Mouse (Mus musculus): ENCODE data around the gene Cnbd2.
"Not testable (repeated sequence)": the region's sequence is repeated elsewhere in the genome, so short reads cannot be mapped to it uniquely, and the experiment has no call there.

Gene Cnbd2

DNA sequence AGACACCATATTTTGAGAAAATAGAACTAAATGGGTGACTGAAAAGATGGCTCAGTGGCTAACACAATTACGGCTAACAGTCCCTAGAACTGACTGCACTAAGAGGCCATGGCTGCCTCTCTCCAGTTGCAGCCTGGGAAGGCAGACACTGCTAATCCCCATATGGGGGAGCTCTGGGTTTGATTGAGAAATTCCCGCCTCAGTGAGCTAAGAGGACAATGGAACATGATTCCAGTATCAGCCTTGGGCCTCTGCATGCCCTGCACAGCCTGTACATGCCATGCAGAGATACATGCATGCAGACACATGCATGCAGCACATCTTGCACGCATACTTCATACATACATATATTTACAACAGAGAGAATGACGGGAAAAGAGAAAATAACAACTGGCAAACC lies 69.3 kb downstream of the Cnbd2 start:
- in situ Hi-C loops (cut with MboI, MseI), result no loop called here

DNA sequence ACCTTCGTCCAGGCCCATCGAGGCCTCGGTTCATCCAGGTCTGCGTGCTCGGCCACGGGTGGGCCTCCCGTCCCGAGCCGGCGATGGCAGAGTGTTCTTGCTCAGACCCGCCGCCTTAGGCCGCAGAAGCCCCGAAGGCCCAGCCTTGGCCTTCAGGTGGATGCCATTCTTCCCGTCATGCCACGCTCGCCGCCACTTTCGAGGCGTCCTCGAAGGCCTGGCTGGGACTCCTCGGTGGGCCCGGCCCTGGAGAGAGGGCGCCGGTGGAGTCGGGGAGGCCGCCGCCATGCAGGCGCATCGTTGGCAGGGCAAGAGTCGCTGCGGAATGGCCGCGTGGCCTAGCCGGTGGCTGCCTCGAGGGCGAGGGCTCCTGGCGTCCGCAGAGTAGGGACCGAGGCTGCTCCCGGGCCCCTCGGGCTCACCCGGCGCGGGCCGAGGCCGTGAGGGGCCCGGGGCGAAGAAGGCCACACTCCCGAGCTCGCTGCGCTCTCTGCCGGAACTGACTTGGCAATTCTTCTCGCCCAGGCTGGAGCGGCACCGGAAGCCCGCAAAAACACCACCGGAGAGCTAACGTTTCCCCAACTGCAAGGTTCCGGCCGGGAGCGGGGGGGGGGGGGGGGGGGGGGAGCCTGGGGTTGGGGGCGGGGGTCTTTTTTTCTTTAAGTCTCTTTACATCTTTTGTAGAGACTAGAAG lies 80.5 kb downstream of the Cnbd2 start:
- in situ Hi-C loops (cut with MboI, MseI), result not testable (repeated sequence)

DNA sequence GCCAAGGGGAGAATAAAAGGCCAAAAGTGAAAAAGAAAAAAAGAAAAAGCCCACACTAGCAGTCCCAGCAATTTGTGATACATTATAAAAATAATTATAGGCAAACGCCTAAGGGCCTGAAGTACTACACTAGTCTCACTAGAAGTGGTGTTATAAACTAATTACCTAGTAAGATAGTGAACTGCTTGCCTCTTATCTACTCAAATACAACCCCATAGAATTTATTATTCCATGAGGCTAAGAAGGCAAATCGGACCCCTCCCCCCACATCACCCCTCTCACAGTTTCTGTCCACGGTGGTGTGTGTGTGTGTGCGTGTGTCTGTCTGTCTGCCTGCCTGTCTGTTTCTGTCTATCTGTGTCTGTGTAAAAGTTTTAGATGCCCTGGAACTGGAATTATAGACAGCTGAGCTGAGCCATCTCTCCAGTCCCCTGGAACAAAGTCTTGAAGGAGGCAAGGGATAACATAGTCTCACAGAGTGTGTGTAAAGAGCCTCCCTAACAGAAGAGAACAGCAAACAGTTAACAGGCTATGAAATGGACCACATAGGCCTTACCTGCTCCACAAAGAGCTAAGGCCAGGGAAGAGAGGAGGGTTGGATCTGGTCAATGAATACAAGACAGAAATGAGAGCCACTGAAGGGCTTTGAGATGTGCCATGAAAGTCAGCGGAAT lies 81.2 kb downstream of the Cnbd2 start:
- in situ Hi-C loops (cut with MboI, MseI), result no loop called here

DNA sequence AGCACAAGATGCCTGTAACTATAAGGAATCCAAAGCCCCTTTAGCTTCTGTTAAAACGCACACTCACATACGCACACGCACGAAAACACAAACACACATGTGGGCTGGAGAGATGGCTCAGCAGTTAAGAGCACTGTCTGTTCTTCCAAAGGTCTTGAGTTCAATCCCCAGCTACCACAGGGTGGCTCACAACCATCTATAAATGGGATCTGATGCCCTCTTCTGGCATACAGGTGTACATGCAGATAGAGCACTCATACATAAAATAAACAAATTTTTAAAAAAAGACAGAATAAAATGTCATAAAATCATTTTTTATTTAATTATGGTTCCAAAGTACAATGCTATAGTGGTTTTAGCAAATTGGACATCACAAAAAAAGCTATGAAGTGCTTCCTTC lies 82.2 kb downstream of the Cnbd2 start:
- in situ Hi-C loops (cut with MboI, MseI), result no loop called here

DNA sequence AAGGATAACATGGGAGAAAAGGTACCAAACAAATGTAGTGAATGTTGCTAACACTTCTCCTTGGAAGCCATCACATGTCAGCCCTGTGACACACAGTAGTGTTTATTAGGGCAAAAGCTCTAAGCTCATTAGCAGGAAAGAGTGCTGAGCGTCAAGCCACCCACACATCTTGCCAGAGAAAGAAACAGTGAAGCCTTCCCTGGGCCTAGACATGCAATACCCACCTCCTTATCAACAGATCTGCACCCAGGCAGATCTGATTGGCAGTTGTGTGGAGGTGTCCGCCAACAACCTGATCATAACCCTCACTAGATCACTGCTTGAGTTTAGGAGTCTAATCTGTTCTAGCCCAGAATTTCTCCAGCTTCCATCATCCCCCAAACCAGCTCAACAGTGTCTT lies 84.0 kb downstream of the Cnbd2 start:
- in situ Hi-C loops (cut with MboI, MseI), result no loop called here

DNA sequence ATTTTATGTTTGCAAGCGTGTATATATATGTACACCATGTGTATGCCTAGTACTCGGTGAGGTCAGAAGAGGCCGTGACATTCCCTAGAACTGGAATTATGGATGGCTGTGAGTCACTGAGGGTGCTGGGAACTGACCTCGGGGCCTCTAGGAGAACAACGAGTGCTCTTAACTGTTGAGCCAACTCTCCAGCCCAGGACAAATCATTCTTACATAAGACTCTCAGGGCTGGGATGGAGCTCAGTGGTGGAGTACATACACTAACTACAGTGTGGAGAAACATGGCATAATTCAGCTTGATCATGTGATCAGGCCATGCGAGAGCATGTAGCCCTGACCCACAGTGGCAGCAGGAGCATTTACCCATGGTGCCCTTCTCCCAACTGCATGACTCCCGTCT lies 85.9 kb downstream of the Cnbd2 start:
- in situ Hi-C loops (cut with MboI, MseI), result no loop called here

DNA sequence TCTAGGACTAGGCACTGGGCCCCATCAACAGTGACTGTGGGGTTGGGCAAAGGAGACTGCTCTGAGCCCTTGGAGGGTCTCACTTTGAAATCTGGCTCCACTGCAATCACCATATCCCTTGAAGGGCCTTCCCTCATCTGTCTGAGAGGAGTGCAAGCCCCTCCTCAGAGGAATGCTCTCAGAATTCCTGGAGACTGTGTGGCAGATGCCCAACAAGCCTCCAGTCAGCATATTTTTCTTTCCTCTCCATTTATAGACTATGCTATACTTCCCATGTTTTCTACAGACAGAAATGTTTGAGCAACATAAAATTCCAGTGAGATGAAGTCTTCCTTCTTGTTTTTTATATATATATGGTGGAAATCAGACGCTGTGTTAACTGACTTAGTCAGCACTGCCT lies 87.4 kb downstream of the Cnbd2 start:
- in situ Hi-C loops (cut with MboI, MseI), result no loop called here

DNA sequence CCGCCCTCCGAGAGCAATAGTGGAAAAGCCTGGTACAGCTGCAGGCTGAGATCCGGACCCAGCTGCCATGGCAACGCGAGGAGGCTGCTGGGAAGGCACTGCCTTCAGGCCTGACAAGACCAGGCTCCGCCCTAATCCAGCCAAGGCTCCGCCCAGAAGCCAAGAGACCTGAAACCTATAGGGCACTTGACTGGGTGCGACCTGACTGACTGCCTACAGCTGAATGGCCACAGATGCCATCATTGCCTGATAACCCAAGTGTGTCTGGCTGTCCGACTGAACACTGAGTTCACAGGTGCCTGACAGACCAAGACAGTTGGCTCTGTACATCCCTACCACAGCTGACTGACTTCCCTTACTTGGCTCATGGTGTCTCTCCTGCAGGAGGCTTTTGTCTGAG lies 89.2 kb downstream of the Cnbd2 start:
- in situ Hi-C loops (cut with MboI, MseI), result no loop called here

DNA sequence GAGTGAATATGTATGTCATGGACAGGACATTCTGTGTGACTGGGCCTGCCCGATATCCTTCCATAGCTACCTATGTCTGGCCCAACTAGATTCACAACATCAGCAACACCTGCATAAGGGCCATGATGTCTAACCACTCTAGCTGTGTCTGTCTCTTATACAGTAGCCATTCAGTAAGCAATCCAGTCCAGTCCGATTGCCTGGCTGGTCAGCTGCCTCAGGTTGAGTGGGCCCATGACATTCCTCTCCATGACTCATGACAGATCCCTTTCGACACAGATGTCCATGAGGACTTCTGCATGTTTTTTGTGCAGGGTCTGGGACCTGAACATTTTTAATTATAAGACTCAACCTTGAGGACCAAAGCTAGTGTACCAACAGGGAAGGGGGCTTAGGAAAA lies 89.9 kb downstream of the Cnbd2 start:
- in situ Hi-C loops (cut with MboI, MseI), result no loop called here

DNA sequence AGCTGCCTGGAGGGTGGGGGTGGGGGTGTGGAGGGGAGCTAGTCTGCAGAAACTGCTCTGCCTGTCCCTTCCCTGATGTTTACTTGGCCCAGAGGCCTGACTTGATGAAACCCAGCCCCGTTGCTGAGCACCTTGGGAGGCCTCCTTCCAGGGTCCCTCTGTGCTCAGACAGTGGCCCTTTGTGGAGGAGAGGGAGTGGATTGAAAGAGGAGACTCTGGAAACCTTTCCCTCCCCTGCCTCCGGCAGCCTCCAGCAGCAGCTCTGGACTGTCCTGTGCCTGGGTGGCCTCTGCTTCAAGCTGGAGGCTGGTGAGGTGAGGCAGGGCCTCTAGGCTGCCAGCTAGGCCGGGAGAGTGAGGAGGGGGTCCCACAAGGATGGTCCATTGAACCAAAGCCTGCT lies 94.9 kb downstream of the Cnbd2 start:
- in situ Hi-C loops (cut with MboI, MseI), result no loop called here

DNA sequence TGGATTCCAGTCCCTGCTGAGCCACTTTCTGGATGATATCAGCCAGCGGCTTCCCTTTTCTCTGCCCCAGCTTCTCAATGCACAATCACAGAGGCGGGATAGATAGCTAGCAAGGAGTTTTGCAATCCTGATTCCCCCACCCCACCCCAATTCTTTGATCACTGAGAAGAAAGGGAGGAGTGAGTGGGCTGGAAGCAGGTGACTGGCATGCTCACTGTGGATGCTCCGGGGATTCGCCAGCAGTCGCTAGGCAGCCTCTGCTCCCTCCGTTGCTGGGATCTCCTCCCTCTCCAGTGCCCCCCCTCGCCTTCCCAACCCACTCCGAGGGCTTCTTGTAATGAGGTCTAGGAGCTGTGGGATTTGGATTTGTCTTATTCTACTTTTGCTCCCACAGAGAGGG lies 96.1 kb downstream of the Cnbd2 start:
- in situ Hi-C loops (cut with MboI, MseI), result no loop called here

DNA sequence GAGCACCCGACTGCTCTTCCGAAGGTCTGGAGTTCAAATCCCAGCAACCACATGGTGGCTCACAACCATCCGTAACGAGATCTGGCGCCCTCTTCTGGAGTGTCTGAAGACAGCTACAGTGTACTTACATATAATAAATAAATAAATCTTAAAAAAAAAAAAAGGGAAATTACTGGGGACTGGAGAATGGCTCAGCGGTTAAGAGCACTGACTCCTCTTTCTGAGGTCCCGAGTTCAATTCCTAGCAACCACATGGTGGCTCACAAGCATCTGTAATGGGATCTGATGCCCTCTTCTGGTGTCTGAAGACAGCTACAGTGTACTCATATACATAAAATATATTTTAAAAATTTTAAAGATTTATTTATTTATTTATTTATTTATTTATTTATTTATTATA lies 99.2 kb downstream of the Cnbd2 start:
- in situ Hi-C loops (cut with MboI, MseI), result not testable (repeated sequence)

DNA sequence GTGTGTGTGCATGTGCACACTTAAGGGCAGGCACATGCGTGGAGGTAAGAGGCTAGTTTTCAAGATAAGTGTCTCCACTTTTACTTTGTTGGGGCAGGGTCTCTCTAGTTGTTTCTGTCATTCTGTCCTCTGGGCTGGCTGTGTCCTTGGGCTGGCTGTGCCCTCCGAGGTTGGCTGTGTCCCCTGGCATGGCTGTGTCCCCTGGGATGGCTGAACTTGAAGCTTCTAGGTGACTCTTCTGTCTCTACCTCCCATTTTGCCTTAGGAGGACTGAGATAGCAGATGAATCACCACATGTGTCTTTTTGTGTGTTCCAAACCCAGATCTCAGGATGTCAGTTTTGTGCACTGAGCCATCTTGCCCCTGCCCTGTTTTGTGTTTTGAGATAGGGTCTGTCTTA lies 102.9 kb downstream of the Cnbd2 start:
- in situ Hi-C loops (cut with MboI, MseI), result no loop called here

DNA sequence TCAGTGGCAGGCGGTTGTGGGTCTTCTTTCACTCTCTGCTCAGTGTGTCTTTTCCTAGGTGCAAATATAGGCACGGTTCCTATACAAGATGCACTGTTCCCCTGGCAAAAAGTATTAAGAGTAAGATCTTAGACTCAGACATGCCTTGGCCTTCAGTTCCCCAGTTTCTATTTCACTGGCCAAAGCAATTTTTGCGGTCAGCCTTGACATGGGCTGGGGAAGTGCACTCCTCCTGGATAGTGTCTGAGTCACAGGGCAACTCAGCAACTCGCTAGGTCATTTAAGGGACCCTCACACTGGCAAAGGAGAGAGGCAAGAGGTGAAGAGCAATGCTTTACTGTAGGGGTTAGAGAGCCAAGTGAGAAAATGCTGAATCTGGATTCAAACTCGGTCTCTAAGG lies 103.6 kb downstream of the Cnbd2 start:
- in situ Hi-C loops (cut with MboI, MseI), result no loop called here

DNA sequence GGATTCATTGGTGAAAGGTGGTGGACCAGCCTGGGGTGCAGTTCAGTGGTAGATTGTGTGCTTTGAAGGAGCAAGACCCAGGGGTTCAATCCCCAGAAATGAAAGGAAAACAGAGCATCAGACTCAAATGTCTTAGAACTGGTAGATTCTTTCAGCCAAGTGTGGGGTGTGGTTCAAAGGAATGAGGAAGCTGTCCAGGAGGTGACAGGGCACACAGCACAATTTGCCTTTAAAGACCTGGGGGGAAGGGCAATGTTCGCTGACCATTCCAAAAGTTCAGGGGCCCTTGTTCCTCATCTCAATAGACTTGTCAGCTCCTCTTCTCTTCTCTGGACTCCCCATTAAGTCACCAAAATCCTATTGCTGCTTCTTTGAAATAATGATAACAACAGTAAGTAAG lies 105.1 kb downstream of the Cnbd2 start:
- in situ Hi-C loops (cut with MboI, MseI), result no loop called here

DNA sequence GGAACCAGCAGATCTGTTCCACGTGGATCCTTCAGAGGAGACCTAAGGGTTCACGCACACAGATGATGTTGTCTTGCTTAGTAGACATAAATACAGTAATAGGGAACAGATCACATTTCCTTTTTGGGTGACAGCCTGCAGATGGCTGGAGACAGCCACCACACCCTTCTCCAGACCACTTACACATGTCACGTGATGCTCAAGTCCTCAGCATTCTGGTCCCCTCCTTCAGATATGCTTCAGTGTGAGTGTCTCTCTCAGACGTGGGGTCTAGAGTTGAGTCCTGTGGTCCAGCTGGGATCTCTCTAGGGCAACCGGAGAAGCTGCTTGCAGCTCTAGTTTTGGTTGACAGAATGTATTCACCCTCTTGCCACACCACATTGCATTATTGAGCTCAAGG lies 106.4 kb downstream of the Cnbd2 start:
- in situ Hi-C loops (cut with MboI, MseI), result no loop called here

DNA sequence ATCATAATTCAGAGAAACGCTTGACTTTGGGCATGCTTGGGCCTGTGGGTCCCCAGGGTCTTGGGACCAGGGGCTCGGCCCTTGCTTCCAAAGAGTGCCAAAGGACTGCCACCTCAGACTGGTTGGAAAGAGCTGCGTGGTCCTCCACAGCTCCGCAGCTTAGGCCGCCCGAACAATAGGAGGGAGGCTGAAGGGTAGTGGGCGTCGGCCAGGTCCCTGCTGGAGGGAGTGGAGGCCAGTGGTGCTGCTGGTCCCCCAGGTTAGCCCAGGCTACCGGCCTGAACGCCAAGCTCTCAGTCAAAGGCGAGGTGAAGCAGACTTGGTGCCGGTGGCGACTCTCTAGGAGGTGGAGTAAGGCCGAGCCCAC lies 108.2 kb downstream of the Cnbd2 start:
- in situ Hi-C loops (cut with MboI, MseI), result no loop called here

DNA sequence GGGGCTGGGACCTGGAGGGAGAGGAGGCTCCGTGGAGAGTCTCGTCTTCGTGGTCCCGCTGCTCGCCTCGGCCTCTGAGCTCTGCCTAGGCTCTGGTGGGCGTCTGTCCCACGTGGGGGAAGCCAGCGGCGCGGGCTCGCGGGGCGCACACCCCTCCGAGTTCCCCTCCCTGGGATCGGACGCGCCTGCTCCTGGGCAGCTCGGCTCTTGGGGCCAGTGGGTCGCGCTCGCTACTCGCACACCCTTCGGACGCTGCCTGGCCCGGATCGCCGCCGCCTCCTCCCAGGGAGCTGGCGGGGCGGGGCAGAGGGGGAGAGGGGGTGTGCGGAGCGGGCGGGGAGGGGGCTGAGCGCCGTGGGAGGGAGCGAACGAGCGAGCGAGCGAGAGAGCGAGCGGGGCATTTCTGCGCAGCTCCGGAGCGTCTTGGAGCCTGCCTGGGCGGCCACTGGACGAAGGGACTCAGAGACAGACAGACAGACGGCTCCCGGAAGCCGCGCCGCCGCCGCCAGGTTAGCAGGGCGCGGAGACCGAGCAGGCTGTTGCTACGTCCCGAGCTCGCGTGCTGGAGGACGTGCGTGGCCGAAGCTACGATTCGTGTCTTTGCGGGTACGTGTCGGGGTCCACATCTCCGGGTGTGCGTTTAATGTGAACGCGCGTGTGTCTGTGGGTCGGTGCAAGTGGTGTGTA lies 108.7 kb downstream of the Cnbd2 start, which contains the start of gene Epb41l1:
Gene Epb41l1 (plus strand): TSS at position 216 of the 687 bp plus-strand sequence.
- in situ Hi-C loops (cut with MboI, MseI), result no loop called here

DNA sequence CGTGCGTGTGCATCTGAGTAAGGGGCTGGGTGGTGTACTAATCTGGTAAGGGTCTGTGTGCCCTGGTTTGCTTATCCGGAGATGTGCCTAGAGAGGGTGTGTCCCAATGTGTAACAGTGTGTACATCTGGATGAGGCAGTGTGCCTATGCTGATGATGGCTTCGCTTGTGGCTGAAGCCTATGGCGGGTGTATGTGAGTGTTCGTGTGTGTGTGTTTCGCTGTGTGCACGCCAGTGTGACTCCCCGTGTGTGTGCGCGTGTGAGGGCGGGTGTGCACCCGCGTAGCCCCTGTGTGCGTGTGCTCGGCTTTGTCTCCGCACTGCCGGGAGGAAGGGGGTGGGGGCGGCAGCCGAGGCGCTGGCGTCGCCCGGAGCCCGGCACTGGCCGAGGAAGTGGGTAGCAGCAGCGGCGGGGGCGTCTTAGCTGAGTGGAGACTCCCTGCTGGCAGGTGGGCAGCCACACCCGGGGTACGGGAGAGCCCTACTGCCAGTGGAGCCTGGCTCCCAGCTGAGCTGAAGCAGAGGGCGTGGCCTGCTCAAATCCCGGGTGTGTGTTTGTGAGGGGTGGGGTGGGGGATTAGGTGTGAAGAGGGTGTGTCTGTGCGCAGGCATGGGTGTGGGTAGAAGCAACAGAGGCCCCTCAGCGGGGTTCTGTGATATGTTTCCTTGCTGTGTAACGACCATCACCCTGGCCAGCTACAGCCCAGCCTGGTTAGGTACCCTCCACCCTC lies 109.4 kb downstream of the Cnbd2 start:
- in situ Hi-C loops (cut with MboI, MseI), result no loop called here

DNA sequence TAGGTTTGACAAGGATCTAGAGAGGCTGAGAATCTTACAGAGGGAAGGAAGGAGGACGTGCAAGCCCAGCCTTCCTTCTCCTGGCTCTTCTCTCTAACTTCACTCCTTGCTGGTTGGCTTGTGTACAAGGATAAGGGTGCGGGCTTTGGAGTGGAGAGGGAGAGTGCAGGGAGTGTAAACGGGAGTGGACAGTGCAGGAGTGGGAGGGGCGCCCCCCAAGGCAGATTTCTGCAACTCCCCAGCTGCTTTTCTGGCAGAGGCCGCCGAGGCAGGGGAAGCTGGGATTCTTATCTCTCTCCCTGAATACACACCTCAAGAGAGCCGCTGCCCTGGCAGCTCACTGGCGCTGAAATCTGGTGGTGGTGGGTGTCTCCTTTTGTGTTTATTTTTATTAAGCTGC lies 110.5 kb downstream of the Cnbd2 start:
- in situ Hi-C loops (cut with MboI, MseI), result no loop called here

DNA sequence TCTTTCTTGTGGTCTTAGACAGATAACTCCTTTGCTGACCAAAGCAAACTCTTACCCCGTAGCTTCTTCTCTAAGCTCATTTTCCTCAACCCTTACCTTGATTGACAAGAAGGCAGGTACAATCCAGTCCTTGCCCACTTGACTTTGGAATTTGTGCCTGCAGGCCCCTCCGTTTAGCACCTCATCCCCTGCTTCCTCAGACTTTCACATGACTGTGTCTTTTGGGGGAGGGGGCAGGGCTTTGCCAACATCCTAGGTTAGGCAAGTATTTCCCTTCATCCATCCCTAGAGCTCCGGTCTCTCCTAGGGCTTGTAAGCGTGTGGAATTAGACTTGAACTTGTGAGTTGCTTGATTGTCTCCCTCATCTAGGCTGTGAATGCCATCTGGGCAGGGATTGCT lies 111.6 kb downstream of the Cnbd2 start:
- in situ Hi-C loops (cut with MboI, MseI), result no loop called here
